Mouse (Mus musculus): ENCODE results near the gene Naa20. TPM values are rescaled to one million over a fixed set of nuclear protein-coding genes. Genes with fewer than 3 reads are reported as not detected.
A peak's percentile ranks its signal among the peaks of the same experiment; 100 is the strongest.
"Not testable (repeated sequence)": the region's sequence is repeated elsewhere in the genome, so short reads cannot be mapped to it uniquely, and the experiment has no call there.

The Naa20 gene
- total and polyA plus RNA-seq, 3 experiments = 79.8 to 264 (median 121) TPM

GRCm38 (mm10) chr2:145900318-145900717 lies 1.6 kb upstream of the Naa20 start:
- H3K36me3 ChIP-seq (replicated peaks in 1 of 2; ENCODE audit: control insufficient read depth in 1 of 2, insufficient read depth in 1 of 2, low read length in 1 of 2); H3K4me3 ChIP-seq (replicated peaks in 1 of 3; ENCODE audit: low read depth in 2 of 3, low read length in 2 of 3, poor library complexity in 1 of 3); H3K27me3 ChIP-seq (replicated peaks); dilution Hi-C loops (cut with MboI; ENCODE audit: extremely low pct_ligation_motif_present, extremely low pct_unique_long_range_greater_than_20kb, low sequenced_read_pairs); H3K4me2 ChIP-seq (ENCODE audit: insufficient read depth, low read depth, poor library complexity, severe bottlenecking); H3K9me3 ChIP-seq (replicated peaks; ENCODE audit: low read length); in situ Hi-C loops (cut with MboI; ENCODE audit: low pct_ligation_motif_present, low pct_unique_long_range_greater_than_20kb, low sequenced_read_pairs); H3K9ac ChIP-seq (ENCODE audit: insufficient read depth, low read depth): not testable (repeated sequence)
- peak overlapping the region; percentile 35; the same call in 1 of the 2 replicates for H3K27ac ChIP-seq (ENCODE audit: insufficient read depth, low read depth)
- peak; percentile 48 for DNase-seq (ENCODE audit: extremely low read depth)
- peaks cover 22% of the 10 kb centered on the region for H3K79me2 ChIP-seq (replicated peaks; ENCODE audit: control insufficient read depth, extremely low read depth, insufficient read depth, poor library complexity, severe bottlenecking)
- peaks cover 4 to 32% of the 10 kb centered on the region in 2 experiments; a peak in 3 of 4 replicates for H3K4me1 ChIP-seq (ENCODE audit: control insufficient read depth in 1 of 2, insufficient read depth in 2 of 2)
- TF ChIP-seq POLR2A (IDR thresholded peaks at IDR 0.05; ENCODE audit: low read depth, low read length) (0 out of 2 replicates have a peak, but pooled peaks have one; percentile 22), MAX (IDR thresholded peaks at IDR 0.05; ENCODE audit: low read length) (peak; percentile 28; the same call in 1 of the 2 replicates), TBP (conservative IDR thresholded peaks at IDR 0.05; ENCODE audit: low read depth, low read length) (peak; percentile 67)

- Histone ChIP-seq H3K36me3 (replicated peaks in 1 of 2; ENCODE audit: control insufficient read depth in 1 of 2, insufficient read depth in 1 of 2, low read length in 1 of 2) (peaks cover 8 to 19% of the 10 kb centered on the region in 2 experiments), H3K4me3 (replicated peaks in 1 of 3; ENCODE audit: low read depth in 2 of 3, low read length in 2 of 3, poor library complexity in 1 of 3) (peak overlapping the region; percentile 85 to 97 (median 94)), H3K27me3 (replicated peaks) (no peaks in the 10 kb centered on the region), H3K27ac (ENCODE audit: insufficient read depth, low read depth) (peak overlapping the region; percentile 60), H3K79me2 (replicated peaks; ENCODE audit: control insufficient read depth, extremely low read depth, insufficient read depth, poor library complexity, severe bottlenecking) (peaks cover 52% of the 10 kb centered on the region), H3K4me2 (ENCODE audit: insufficient read depth, low read depth, poor library complexity, severe bottlenecking) (peak overlapping the region; percentile 84), H3K4me1 (ENCODE audit: control insufficient read depth in 1 of 2, insufficient read depth in 2 of 2) (peaks cover 7 to 52% of the 10 kb centered on the region in 2 experiments), H3K9ac (ENCODE audit: insufficient read depth, low read depth) (peak overlapping the region; percentile 84), H3K9me3 (replicated peaks; ENCODE audit: low read length) (no peaks in the 10 kb centered on the region)
- dilution Hi-C loops (cut with MboI; ENCODE audit: extremely low pct_ligation_motif_present, extremely low pct_unique_long_range_greater_than_20kb, low sequenced_read_pairs) (no loop called here), in situ Hi-C loops (cut with MboI; ENCODE audit: low pct_ligation_motif_present, low pct_unique_long_range_greater_than_20kb, low sequenced_read_pairs) (no loop called here)
- DNase-seq (ENCODE audit: extremely low read depth) = peak; percentile 90
- TF ChIP-seq NELFE (IDR thresholded peaks at IDR 0.05; ENCODE audit: low read depth, low read length) (peak; percentile 72), RAD21 (IDR thresholded peaks at IDR 0.05; ENCODE audit: low read depth, low read length) (peak; percentile 34), HCFC1 (IDR thresholded peaks at IDR 0.05; ENCODE audit: low read depth, low read length) (peak; percentile 92), PAX5 (IDR thresholded peaks at IDR 0.05; ENCODE audit: low read length) (no peak), MEF2A (IDR thresholded peaks at IDR 0.05; ENCODE audit: borderline replicate concordance, low read depth, low read length) (peak; percentile 66; the same call in 1 of the 2 replicates), POLR2A (IDR thresholded peaks at IDR 0.05; ENCODE audit: low read depth, low read length) (peak; percentile 88), ETS1 (conservative IDR thresholded peaks at IDR 0.05; ENCODE audit: low read depth, low read length) (no peak), MAFK (IDR thresholded peaks at IDR 0.05; ENCODE audit: insufficient replicate concordance, low read length) (0 out of 2 replicates have a peak, but pooled peaks have one; percentile 14), CHD2 (IDR thresholded peaks at IDR 0.05; ENCODE audit: low read length) (peak; percentile 96), SIN3A (IDR thresholded peaks at IDR 0.05; ENCODE audit: low read length) (peak; percentile 96), IRF4 (IDR thresholded peaks at IDR 0.05; ENCODE audit: low read depth, low read length) (no peak; the same call in 1 of the 2 replicates), E2F4 (IDR thresholded peaks at IDR 0.05; ENCODE audit: insufficient replicate concordance, low read depth, low read length) (0 out of 2 replicates have a peak, but pooled peaks have one; percentile 29), TBP (conservative IDR thresholded peaks at IDR 0.05; ENCODE audit: low read depth, low read length) (peak; percentile 53; the same call in 1 of the 2 replicates), GABPA (IDR thresholded peaks at IDR 0.05; ENCODE audit: insufficient replicate concordance, low read depth, low read length) (no peak; the same call in 1 of the 2 replicates), ZC3H11A (IDR thresholded peaks at IDR 0.05; ENCODE audit: low read depth, low read length) (no peak), SMC3 (IDR thresholded peaks at IDR 0.05; ENCODE audit: low read depth, low read length) (peak; percentile 37), BHLHE40 (IDR thresholded peaks at IDR 0.05; ENCODE audit: low read depth, low read length) (no peak), ZNF384 (IDR thresholded peaks at IDR 0.05; ENCODE audit: low read depth, low read length) (peak; percentile 70), MYC (IDR thresholded peaks at IDR 0.05; ENCODE audit: low read depth, low read length) (peak; percentile 69; the same call in 1 of the 2 replicates), MAX (IDR thresholded peaks at IDR 0.05; ENCODE audit: low read length) (peak; percentile 16), ZKSCAN1 (IDR thresholded peaks at IDR 0.05; ENCODE audit: borderline replicate concordance, low read depth, low read length) (no peak), MAZ (IDR thresholded peaks at IDR 0.05; ENCODE audit: low read depth, low read length) (0 out of 2 replicates have a peak, but pooled peaks have one; percentile 23), ELF1 (IDR thresholded peaks at IDR 0.05; ENCODE audit: low read depth, low read length) (peak; percentile 81), RCOR1 (conservative IDR thresholded peaks at IDR 0.05; ENCODE audit: low read depth, low read length) (0 out of 2 replicates have a peak, but pooled peaks have one; percentile 27), POLR2AphosphoS2 (IDR thresholded peaks at IDR 0.05; ENCODE audit: low read depth, low read length) (0 out of 2 replicates have a peak, but pooled peaks have one; percentile 36), JUN (IDR thresholded peaks at IDR 0.05; ENCODE audit: insufficient read depth, low read depth, low read length) (no peak), JUND (conservative IDR thresholded peaks at IDR 0.05; ENCODE audit: low read depth, low read length) (no peak), USF1 (IDR thresholded peaks at IDR 0.05; ENCODE audit: low read depth, low read length) (no peak), ZMIZ1 (IDR thresholded peaks at IDR 0.05; ENCODE audit: low read depth, low read length) (peak; percentile 65; the same call in 1 of the 2 replicates)
Observed at GRCm38 (mm10) chr2:145903061-145903901, 1.4 kb downstream of the Naa20 start.

Measured in CH12.LX (cell line).